Mouse (Mus musculus) left cerebral cortex, postnatal 10 days (tissue): ENCODE data around the gene Stk25. TPM values are rescaled to one million over a fixed set of nuclear protein-coding genes. Genes with fewer than 3 reads are reported as not detected.

Experiments
- total RNA-seq, 2 experiments: library from RNA; stranded (reverse); gene quantifications; 2 replicates each; pipeline ENCODE4 v1.2.3; 2021

Stk25 gene
- total RNA-seq, 2 experiments from 2014 or later: 390 TPM

Other genes starting within 250 kb of the Stk25 start
- gene Hdlbp, start 179.8 kb downstream of the Stk25 start, total RNA-seq: 100 to 1,000 TPM; 146 to 151 TPM
- 10 to 100 TPM in 1 of 2 experiments, 1 to 10 TPM in 1; 9.4 to 10.8 TPM for gene Farp2, start 146.6 kb downstream of the Stk25 start, total RNA-seq
- gene Bok, start 27.0 kb upstream of the Stk25 start, total RNA-seq: 10 to 100 TPM; 25.0 to 26.6 TPM
- gene Atg4b, start 92.8 kb upstream of the Stk25 start, total RNA-seq: 10 to 100 TPM; 70.2 to 87.6 TPM
- 10 to 100 TPM; 31.2 to 32.7 TPM for gene Thap4, start 96.2 kb upstream of the Stk25 start, total RNA-seq
- 10 to 100 TPM; 72.0 to 73.1 TPM for gene Dtymk, start 143.3 kb upstream of the Stk25 start, total RNA-seq
- gene Ing5, start 145.3 kb upstream of the Stk25 start, total RNA-seq: 1 to 10 TPM; 10.0 TPM
- 10 to 100 TPM; 11.0 to 14.1 TPM for gene D2hgdh, start 166.2 kb upstream of the Stk25 start, total RNA-seq
- not detected for gene Gal3st2, start 202.6 kb upstream of the Stk25 start, total RNA-seq